Mouse (Mus musculus): ENCODE measurements around the gene Sec11a.

The Sec11a gene

DNA sequence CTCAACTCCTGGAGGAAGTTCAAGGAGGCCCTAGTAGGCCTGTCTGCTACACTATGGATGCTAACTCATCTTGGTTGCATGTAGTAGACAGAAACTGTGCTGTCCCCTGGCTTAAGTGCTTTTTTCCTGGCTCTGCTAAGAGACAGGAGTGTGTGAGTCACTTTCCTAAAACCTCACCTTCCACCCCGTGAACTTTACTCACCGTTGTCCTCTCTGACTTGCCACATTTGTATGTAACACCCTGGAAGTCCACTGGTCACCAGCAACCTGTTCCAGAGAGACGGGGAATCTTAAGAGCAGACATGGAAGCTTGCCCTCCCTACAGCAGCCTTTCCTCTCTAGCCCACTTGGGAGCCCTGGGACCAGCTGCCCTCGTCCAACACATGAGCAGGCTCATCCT is 49.9 kb downstream of the Sec11a start:
- DNase-seq (ENCODE audit: low spot score in 2 of 2), result no peak

DNA sequence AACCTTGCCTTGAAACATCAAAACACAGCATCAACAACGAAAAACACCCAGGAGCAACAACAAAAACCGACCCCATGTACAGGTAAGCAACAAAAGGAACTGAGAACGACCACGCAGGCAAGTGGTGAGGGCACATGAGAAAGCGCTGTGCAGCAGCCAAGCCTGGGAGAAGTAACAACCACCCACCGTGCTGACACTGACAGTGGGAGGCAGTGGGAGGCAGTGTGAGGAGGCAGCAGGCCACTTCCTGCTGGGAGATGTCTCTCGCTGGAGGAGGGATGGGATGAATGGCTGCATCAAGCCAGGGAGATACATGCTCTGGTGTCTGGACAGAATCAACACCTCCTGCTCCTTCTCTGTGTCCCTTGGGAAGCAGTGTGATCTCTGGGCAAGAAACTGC is 50.4 kb downstream of the Sec11a start:
- DNase-seq (ENCODE audit: low spot score in 2 of 2), result no peak

DNA sequence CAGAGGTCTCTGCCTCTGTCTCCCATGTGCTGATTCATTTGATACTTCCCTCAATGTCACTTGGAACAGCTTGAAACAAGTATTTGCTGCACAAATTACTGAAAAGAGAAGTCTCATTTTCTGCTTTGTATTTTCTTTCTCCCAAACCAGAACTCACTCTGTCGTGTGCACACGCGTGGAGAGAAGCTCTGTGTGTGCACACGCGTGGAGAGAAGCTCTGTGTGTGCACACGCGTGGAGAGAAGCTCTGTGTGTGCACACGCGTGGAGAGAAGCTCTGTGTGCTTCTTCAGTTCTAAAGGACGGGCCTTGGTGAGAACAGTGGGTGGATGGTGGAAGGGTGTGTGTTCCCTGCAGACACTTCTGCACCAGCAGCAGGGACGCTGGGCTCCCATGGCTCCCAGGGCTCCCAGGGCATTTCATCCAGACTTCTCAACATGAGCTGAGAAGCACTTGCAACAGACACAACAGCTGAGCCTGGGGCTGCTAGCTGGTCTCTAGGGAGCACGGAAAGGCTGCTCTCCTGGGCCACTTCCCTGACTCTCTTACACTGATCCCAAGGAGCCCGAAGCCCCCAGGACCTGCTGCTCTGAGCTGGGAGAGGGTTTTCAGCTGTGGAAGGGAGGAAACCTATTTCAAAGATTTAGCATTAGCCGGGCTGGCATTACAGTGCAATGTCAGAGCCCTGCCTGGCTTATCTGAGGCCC is 52.6 kb downstream of the Sec11a start:
- DNase-seq (ENCODE audit: low spot score in 2 of 2), result no peak

DNA sequence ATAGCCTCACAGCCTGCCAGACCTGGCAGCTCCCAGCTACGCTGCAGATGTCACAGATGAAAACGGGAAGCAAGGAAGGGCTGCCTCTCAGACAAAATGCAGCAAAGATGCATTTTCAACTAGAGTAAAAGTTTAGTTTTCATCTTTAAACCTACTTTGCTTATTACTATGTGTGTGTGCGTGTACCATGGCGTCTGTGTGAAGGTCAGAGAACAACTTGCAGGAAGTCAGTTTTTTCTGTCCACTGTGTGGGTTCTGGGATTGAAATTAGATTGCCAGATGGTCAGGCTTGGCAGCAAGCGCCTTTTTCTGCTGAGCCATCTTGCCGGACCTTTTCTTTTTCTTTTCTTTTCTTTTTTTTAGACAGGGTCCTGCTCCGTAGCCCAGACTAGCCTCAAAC is 53.4 kb downstream of the Sec11a start:
- DNase-seq (ENCODE audit: low spot score in 2 of 2), result no peak

DNA sequence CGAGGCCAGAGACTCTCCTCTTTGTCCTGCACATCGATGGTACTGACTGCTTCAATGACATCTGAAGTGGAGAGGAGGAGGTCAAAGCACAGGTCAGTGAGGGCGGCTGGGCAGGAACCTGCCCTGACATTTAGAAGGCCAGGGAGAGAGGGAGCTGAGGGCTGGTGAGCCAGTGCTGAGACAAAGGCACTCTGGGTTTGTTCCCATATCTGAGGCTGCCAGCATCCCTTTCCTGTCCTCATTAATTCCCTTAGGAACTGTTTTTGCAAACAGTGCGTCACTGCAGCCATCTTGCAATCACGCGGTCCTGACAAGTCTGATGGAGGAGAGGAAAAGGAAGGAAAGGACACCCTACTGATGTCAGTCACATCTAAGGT is 53.8 kb downstream of the Sec11a start:
- no peak for DNase-seq (ENCODE audit: low spot score in 2 of 2)

DNA sequence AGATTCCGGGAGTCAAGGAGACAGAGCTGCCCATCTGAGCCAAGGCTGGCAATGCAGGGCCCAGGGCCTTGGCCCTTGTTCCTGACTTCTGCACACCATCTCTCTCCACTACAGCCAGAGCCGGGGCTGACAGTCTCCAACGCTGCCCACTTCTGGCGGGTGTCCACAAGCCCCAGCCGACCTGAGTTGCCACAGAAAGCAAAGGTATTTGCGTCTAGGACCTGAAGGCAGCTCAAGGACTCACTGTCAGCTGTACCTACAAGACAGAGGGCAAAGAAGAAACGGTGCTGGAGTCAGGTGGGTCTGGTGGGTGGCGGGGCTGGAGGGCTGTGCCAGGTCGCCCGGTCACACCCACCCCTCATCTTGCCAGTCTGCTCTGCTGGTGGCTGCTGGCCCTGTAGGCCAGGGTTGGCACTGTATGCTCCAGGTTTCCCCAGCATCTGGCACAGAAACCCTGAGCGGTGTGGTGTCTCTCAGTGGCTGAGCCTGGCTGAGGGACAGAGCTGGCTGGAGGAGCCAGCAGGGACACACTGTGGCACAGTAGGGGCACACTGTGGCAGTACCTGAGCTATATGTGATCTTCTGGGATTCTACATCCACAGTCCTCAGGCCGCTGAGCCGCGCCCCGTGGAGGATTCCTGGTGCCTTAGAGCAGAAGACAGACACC is 54.4 kb downstream of the Sec11a start:
- no peak for DNase-seq (ENCODE audit: low spot score in 2 of 2)

DNA sequence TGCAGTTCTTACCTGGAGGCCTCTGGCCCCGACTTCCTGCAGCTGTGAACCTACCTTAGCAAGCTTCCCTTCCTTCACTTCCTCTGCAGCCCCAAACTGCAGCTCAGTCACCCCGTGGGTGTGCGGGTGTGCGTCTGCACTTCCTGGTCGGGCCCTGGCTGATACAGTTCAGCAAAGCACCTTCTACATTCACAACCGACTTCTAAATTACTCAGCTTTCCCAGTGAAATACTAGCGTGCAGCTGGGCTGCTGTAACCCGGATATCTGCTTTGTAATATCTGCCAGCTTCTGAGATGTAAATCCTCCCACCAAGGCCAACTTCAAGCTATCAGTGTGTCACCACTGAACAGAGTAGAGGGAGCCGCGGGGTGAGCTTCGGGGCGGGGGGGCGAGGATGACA is 57.7 kb downstream of the Sec11a start:
- DNase-seq (ENCODE audit: low spot score in 2 of 2), result no peak

DNA sequence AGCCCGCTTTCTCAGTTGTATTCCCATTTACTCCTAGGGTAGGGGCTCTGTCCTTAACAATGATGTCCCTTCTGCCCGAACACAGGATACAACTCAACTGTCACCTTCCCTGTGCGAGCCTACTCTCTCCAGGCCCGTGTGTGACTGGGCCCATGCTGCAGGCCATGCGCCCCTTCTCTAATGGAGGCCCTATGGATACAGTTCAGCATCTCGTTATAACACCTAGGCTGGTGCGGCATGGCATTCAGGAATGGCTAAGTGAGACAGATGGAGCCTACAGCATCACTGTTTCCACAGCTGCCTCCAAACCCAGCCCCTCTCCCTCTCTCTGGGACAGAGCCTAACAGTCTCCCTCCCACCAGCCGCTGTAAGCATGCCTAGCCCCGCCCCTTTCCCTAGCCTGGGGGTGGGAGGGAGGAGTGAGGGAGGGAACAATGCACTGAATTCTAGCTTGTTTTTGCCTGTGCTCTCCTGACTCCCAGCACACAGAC is 58.5 kb downstream of the Sec11a start:
- DNase-seq (ENCODE audit: low spot score in 2 of 2), result peak in 1 of 2 experiments; percentile 27

DNA sequence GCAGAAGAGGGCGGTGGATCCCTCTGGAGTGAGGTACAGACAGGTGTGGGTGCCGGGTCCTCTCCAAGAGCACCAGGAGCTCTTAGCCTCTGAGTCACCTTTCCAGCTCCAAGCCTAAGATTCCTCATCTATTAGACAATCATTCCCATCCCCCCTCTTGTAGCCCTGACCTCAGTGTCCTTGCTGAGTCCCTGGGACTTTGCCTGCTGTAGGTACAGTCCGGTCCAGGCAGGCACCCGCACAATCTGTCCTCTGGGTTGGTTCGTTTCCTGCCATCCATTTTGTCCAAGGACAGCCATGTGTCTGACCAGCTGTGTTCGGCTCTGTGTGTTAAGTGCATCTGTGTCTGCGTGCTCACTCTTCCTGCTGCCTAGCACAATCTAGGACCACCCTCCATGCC is 59.0 kb downstream of the Sec11a start:
- no peak for DNase-seq (ENCODE audit: low spot score in 2 of 2)

DNA sequence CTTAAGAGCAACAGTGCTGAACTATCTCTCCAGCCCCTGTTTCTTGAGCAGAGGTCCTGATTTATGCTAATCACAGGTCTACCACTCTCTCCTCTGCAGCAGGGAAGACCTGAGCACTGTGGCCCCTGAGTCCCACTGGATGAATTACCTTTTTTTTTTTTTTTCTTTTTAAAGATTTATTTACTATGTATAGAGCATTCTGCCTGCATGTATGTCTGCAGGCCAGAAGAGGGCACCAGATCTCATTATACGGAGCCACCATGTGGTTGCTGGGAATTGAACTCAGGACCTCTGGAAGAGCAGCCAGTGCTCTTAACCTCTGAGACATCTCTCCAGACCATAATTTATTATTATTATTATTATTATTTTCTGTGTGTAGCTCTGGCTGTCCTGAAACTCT is 61.9 kb downstream of the Sec11a start:
- DNase-seq (ENCODE audit: low spot score in 2 of 2), result no peak

DNA sequence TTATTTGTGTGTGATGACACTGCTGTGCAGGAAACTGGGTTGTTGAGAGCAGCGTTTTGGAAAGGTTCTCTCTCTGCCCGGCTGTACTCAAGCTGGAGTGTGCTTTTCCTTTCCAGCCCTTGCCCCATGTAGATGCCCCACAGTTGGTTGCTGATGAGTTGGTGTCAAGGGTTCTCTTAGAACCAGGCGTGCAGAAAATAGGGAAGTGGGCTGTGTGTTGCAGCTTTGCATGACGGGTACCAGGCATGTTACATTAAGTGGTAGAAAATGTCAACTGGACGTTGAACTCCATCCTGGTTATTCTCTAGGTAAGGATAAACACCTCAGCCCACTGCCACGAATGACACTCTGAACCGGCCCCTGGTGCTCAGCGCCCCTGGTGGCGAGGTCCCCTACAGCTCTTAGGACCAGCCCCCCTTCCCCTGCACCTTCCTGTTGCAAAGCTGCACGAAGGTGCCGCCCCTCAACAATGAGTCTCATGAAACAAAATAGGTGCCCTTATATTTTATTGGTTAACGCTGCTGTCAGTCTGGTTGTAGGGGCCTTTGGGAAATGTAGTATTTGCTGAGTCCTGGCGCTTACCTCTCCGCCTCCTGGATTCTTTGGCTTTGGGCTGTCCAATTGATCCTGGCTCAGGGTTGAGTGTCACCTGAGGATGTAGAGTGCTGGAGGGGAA is 64.6 kb downstream of the Sec11a start:
- peak; percentile 50 to 56 for DNase-seq (ENCODE audit: low spot score in 2 of 2)

DNA sequence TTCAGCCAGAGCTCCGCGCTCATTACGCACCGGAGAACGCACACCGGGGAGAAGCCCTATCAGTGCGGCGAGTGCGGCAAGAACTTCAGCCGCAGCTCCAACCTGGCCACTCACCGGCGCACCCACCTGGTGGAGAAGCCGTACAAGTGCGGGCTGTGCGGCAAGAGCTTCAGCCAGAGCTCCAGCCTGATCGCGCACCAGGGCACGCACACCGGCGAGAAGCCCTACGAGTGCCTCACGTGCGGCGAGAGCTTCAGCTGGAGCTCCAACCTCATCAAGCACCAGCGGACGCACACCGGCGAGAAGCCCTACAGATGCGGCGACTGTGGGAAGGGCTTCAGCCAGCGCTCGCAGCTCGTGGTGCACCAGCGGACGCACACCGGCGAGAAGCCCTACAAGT is 71.9 kb downstream of the Sec11a start:
- DNase-seq (ENCODE audit: low spot score in 2 of 2), result no peak

DNA sequence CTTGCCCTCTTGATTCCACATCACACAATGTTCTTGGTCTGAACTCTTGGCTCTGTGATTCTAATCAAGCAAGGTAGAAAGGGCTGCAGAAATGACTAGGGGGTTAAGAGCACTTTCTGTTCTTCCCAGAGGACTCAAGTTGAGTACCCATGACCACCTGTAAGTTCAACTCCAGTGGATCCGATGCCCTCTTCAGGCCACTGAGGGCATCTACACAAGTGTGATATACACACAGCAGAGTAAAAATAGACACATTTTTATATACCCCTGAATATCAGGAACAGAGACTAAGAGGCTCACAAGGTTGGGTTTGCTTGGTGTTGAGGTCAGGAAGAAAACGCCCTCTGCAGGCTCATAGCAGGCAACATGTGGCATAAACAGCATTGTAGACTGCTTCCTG is 73.9 kb downstream of the Sec11a start:
- DNase-seq (ENCODE audit: low spot score in 2 of 2), result no peak

DNA sequence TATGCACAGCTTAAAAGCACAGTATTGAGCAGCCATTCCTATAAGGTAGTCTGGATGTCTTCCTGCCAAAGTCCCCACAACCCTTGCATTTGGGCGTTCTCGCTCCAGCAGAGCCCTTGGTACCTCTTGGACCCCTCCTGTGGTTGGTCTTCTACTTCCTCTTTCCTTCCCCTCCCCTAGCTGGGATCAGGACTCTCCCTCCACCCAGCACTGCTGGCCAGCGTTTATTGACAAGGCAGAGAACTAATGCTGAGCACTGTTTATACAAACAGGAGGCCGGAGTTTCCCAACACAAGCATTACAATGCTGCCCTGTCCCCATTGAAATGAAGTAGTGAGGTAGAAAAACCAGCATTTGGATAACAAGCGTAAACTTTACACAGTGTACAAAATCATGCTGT is 74.5 kb downstream of the Sec11a start:
- no peak for DNase-seq (ENCODE audit: low spot score in 2 of 2)

DNA sequence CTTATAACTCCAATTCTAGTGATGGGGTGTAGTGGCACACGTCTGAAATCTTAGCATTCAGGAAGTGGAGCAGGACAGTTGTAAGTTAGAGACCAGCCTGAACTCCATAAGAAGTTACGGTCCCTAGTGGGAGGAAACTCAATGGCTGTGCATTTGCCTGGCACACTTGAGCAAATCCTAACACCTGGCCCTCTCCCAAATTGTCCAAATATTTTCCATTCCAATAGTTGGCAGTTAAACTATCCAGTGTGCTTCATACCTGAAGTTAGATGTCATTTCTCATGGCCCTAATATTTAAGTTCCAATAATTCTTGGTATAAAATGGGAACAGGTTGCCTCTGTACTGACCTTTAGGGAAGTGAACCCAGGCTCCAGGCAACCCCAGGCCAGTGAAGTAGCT is 78.9 kb downstream of the Sec11a start:
- DNase-seq (ENCODE audit: low spot score in 2 of 2), result no peak

DNA sequence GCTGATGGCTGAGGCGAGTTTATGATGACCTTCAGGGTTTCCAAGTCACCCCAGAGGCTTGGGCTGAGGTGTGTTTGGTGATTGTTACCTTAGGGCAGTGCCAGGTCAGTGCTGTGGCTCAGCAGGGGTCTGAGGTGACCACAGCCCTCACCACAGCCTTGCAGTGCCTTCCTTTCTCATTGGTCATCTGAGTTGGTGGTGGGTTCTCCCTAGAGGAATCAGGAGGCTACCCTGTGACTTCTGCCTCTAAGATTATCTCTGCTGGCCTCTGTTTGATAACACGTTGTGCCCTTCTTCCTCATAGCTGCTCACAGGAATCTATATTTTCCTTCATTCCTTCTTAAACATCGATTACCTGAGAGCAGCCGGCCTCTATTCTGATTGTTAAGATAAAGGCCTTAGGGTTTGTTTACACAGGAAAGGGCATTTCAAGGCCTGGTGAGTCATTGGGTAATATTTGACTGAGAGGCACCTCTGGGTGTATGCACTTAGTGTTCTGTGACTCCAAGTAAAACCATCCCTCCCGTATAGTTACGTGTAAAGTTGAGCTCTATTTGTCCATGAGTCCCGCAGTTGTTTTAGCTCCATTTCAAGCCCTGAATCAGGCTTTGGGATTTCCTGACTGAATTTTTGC is 80.9 kb downstream of the Sec11a start:
- DNase-seq (ENCODE audit: low spot score in 2 of 2), result no peak

DNA sequence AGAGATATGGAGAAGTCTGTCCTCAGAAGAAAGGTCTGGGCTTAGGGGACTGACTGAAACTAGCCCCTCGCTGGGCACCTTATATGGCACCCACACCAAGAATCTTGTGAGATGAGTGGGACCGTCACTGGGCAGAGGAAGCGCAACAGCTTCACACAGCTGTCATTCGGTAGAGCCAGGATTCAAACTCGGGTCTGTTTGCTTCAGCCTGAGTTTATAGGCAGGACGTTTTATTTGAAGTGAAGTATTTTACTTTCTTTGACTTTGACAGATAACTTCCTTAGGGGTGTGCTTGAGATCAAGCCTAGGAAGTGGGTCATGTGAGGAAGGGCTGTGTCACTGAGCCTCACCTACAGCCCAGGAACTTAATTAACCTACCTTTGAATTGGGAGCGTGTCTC is 82.1 kb downstream of the Sec11a start:
- no peak for DNase-seq (ENCODE audit: low spot score in 2 of 2)

DNA sequence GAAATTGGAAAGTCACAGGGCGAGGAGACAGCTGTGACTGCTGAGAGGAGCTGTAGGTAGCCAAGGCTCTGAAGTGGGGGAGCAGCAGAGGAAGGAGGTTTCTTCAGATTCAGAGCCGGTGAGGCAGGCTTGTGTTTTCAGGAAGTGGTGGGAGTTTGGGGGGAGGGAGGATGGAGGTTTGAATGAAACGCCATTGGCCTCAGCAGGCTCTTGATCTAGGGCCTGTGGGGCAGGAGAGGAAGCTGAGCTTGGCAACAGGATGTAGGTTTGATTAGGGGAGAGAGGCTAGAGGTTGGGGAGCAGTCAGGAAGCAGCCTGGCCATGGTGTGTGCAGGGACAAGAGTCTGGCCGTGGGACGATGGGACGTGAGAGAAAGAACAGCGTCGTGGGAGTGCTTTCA is 82.7 kb downstream of the Sec11a start:
- DNase-seq (ENCODE audit: low spot score in 2 of 2), result no peak

DNA sequence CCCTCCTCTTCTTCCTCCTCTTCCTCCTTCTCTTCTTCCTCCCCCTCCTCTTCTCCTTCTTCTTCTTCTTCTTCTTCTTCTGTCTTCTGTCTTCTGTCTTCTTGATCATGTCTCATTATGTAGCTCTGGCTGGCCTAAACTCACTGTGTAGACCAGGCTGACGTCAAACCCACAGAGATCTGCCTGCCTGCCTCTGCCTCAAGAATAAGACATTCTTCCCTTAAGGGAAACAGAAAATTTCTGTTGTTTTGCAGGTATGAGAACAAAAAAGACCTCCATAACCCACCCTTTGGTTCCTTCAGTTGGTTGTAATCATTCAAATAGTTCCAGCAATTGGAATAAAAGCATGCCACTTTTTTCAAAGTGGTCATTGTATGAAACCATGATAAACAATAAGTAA is 83.4 kb downstream of the Sec11a start:
- DNase-seq (ENCODE audit: low spot score in 2 of 2), result no peak

DNA sequence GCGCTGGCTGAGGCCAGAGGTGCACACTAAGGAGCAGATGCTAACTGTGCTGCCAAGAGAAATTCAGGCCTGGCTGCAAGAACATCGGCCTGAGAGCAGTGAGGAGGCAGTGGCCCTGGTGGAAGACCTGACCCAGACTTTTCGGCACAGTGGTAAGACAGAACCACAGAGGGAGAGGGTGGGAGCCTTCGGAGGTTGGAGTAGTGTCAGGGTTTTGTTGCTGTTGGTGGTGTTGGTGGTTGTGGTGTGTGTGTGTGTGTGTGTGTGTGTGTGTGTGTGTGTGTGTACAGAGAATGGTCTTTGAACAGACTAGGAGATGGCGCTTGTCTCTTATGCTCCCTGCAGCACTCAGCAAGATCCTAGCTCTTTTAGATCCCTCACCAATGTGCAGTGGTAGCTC is 84.1 kb downstream of the Sec11a start:
- DNase-seq (ENCODE audit: low spot score in 2 of 2), result no peak

DNA sequence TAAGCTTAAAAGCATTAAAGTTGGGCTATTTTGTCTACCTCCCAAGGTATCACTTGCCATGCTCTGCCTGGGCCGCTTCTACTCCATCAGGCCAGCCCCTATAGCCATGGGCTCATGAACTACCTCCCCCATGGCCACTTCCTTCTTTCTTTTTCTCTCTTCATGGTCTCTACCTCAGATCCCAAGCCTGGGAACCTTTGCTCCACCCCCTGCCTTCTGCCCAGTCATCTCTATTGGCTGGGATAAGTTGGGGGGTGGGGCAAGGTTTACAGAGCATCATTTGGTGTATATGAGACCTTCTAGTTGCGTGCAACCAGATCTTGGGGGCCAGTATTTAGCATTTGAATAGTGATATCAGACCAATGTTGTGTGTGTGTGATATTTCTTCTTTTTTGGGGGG is 85.1 kb downstream of the Sec11a start:
- DNase-seq (ENCODE audit: low spot score in 2 of 2), result no peak

DNA sequence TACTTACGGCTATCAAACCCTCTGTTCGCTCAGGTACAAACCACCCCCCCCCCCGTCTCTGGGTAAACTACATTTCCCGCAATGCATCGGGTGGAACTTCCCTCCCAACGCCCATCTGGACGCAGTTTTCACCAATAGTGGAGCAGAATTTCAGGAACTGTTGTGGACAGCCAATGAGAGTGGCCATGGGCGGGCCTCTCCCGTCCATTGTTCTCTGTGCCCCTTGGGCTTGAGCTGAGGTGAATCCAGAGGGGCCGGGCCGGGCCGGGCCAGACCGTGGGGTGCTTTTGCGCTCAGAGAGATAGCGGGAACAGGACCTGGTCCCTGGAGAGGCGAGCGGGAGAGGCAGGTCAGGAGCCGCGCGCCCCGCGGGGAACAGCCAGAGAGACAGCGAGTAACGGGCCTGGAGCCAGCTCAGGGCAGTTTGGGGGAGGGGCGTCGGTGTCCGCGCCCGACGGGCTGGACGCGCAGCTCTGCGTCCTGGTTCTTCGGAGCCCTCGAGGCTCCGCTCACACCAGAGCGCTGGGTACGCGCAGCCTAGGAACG is 86.8 kb downstream of the Sec11a start, which contains the start of gene Zscan2:
Gene Zscan2 (plus strand): TSS at position 192 of the 546 bp plus-strand sequence.
- peak; percentile 88 to 89 for DNase-seq (ENCODE audit: low spot score in 2 of 2)

Data from frontal cortex, postnatal 14 days (tissue).